In genomic region chr17:49889629-49890028, GRCm38 (mm10) we compare ENCODE assay signal across 8 mouse cellular contexts.
A peak's percentile ranks its signal among the peaks of the same experiment; 100 is the strongest.
DNase-seq lines count a peak whose midpoint lies in the region; ATAC-seq lines count a peak whose summit lies in the region.
"Had no signal": no experiment of that assay in that cellular context is flagged by ENCODE, and none has a peak within 500 bp of the region (broad histone marks: within the 10 kb centered on the region; RNA-seq: fewer than 3 reads in every experiment).

No protein-coding gene starts in this region.

- H3K4me1 ChIP-seq in lung, embryonic 16.5 days (replicated peaks; ENCODE audit: control insufficient read depth, insufficient read depth, low read length): peaks cover 13% of the 10 kb centered on the region
- peaks cover 10% of the 10 kb centered on the region for H3K4me1 ChIP-seq in forebrain, embryonic 13.5 days

- no peaks in the 10 kb centered on the region for H3K9me3 ChIP-seq in lung, embryonic 16.5 days (ENCODE audit: control insufficient read depth, low read length)
- H3K9me3 ChIP-seq in forebrain, embryonic 13.5 days (replicated peaks): no peaks in the 10 kb centered on the region

- no peaks in the 10 kb centered on the region for H3K36me3 ChIP-seq in lung, embryonic 16.5 days (ENCODE audit: control insufficient read depth, insufficient read depth, low read length)
- H3K36me3 ChIP-seq in forebrain, embryonic 13.5 days (ENCODE audit: poor library complexity, severe bottlenecking): no peaks in the 10 kb centered on the region

- no peak overlapping the region for H3K27ac ChIP-seq in lung, embryonic 16.5 days (ENCODE audit: low read length)
- no peak overlapping the region for H3K27ac ChIP-seq in forebrain, embryonic 13.5 days

- no peak overlapping the region for H3K4me2 ChIP-seq in lung, embryonic 16.5 days (ENCODE audit: low read depth, low read length)
- H3K4me2 ChIP-seq in forebrain, embryonic 13.5 days: no peak overlapping the region

- intact Hi-C loops in gastrocnemius, postnatal 14 days (cut with DNase I; ENCODE audit: low total_unique reads): no loop called here

- no peak for DNase-seq in lung, postnatal 25 days (ENCODE audit: low spot score)
- peak; percentile 11 for DNase-seq in lung, postnatal 14 days
- no peak for DNase-seq in frontal cortex, postnatal 25 days (ENCODE audit: low spot score in 2 of 2)
- DNase-seq in gastrocnemius, postnatal 14 days: no peak
- DNase-seq in right cerebral cortex, adult 18-20 months: no peak
- DNase-seq: layer of hippocampus, postnatal 36 days had no signal

- WGBS in lung, embryonic 16.5 days: 30% methylated on average over 7 of the region's 7 CpGs
- WGBS in forebrain, embryonic 13.5 days: 21% methylated on average over 7 of the region's 7 CpGs

- H3K27me3 ChIP-seq in lung, embryonic 16.5 days (ENCODE audit: control insufficient read depth, insufficient read depth, low read depth, low read length): no peaks in the 10 kb centered on the region
- no peaks in the 10 kb centered on the region for H3K27me3 ChIP-seq in forebrain, embryonic 13.5 days

- H3K9ac ChIP-seq in lung, embryonic 16.5 days (ENCODE audit: low read length): no peak overlapping the region
- H3K9ac ChIP-seq in forebrain, embryonic 13.5 days: no peak overlapping the region

- H3K4me3 ChIP-seq in lung, embryonic 16.5 days (ENCODE audit: low read length): no peak overlapping the region
- H3K4me3 ChIP-seq in forebrain, embryonic 13.5 days: no peak overlapping the region

- peak; percentile 65 for ATAC-seq in lung, embryonic 16.5 days (ENCODE audit: low read depth)
- peak; percentile 57 for ATAC-seq in forebrain, embryonic 13.5 days
